Mouse (Mus musculus): ENCODE results near the gene Hecw2.

DNA sequence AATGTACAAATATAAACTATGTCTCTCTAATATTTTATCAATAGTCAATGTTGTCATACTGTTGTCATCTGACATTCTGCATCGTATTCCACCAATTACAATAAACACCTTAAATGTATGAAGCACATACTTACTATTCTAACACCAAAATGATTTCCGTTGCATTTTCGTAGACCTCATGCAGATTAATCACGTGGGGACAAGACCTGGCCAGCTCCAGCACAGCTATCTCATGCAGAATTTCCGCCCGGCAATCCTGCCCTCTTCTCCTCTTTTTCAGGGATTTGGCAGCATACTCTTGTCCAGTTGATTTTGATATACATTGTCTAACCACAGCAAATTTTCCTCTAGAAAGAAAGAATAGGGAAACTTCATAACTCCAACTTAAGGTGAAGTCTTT, 423.5 kb downstream of the Hecw2 start:
- TF ChIP-seq CTCF (IDR thresholded peaks at IDR 0.05; ENCODE audit: low read depth, low read length): no peak
- TF ChIP-seq POLR2A (IDR thresholded peaks at IDR 0.05; ENCODE audit: borderline replicate concordance, low read depth, low read length): no peak
